Mouse (Mus musculus) MEL (cell line): ENCODE results near the gene Dram1. TPM values are rescaled to one million over a fixed set of nuclear protein-coding genes. Genes with fewer than 3 reads are reported as not detected.

Source experiments
- DNase-seq: peaks from one replicate; pipeline ENCODE4 v3.0.0; 2011; ENCODE audit warnings: low read depth, low spot score
- H3K27ac ChIP-seq: 2 replicates; pipeline ENCODE4 v1.5.1; 2012; ENCODE audit warnings: low read depth, mild to moderate bottlenecking, control low read depth, low read length, moderate library complexity; ENCODE audit not compliant: control insufficient read depth
- H3K27me3 ChIP-seq, 2 experiments: fragments of 150-350 bp in 1 of 2; sonication (generic) in 1 of 2; 2 replicates each; pipeline ENCODE4 v1.6.1; 2012; ENCODE audit warnings: low read length in 2 of 2, mild to moderate bottlenecking in 2 of 2, improper control_type of control experiment in 1 of 2, moderate library complexity in 1 of 2; ENCODE audit not compliant: insufficient read depth in 2 of 2, control insufficient read depth in 1 of 2
- H3K36me3 ChIP-seq, 2 experiments: 2 replicates each; pipeline ENCODE4 v1.6.1; 2012 to 2014; ENCODE audit warnings: low read length in 2 of 2, improper control_type of control experiment in 1 of 2, inconsistent platforms in 1 of 2, mild to moderate bottlenecking in 1 of 2; ENCODE audit not compliant: insufficient read depth in 2 of 2, control insufficient read depth in 1 of 2
- H3K4me1 ChIP-seq, 2 experiments: fragments of 150-350 bp in 1 of 2; sonication (generic) in 1 of 2; 2 replicates each; pipeline ENCODE4 v1.6.1; 2012; ENCODE audit warnings: low read length in 2 of 2, improper control_type of control experiment in 1 of 2, mild to moderate bottlenecking in 1 of 2; ENCODE audit not compliant: insufficient read depth in 2 of 2, control insufficient read depth in 1 of 2
- H3K4me3 ChIP-seq, 2 experiments: fragments of 150-350 bp in 1 of 2; sonication (generic) in 1 of 2; 2 replicates each; pipeline ENCODE4 v1.5.1; 2012; ENCODE audit warnings: low read depth in 2 of 2, low read length in 2 of 2, mild to moderate bottlenecking in 2 of 2, moderate library complexity in 2 of 2, control low read depth in 1 of 2, improper control_type of control experiment in 1 of 2; ENCODE audit not compliant: control insufficient read depth in 1 of 2, insufficient read depth in 1 of 2
- H3K79me2 ChIP-seq: 2 replicates; pipeline ENCODE4 v1.6.1; 2012; ENCODE audit warnings: mild to moderate bottlenecking, low read length, moderate library complexity; ENCODE audit not compliant: control insufficient read depth, poor library complexity, insufficient read depth
- H3K9ac ChIP-seq: 2 replicates; pipeline ENCODE4 v1.6.1; 2012; ENCODE audit warnings: low read depth, mild to moderate bottlenecking, control low read depth, low read length, moderate library complexity; ENCODE audit not compliant: control insufficient read depth, poor library complexity, severe bottlenecking
- H3K9me3 ChIP-seq: fragments of 150-350 bp; sonication (generic); replicated peaks from 2 replicates; pipeline ENCODE4 v1.6.1; 2012; ENCODE audit warnings: mild to moderate bottlenecking, low read length, improper control_type of control experiment, moderate library complexity; ENCODE audit not compliant: insufficient read depth
- BHLHE40 ChIP-seq: IDR thresholded peaks from 2 replicates; pipeline ENCODE4 v1.6.1; 2012; ENCODE audit warnings: low read depth, mild to moderate bottlenecking, inconsistent platforms, low read length, improper control_type of control experiment, borderline replicate concordance
- CHD2 ChIP-seq: IDR thresholded peaks from 2 replicates; pipeline ENCODE4 v1.6.1; 2011; ENCODE audit warnings: low read length, improper control_type of control experiment
- CTCF ChIP-seq, 3 experiments: IDR thresholded peaks in 2 of 3; conservative IDR thresholded peaks in 1 of 3; 2 replicates each; pipeline ENCODE4 v1.5.1; 2011 to 2012; ENCODE audit warnings: low read length in 3 of 3, low read depth in 2 of 3, mild to moderate bottlenecking in 2 of 3, improper control_type of control experiment in 1 of 3, inconsistent platforms in 1 of 3, mixed read lengths in 1 of 3, moderate library complexity in 1 of 3; ENCODE audit not compliant: control insufficient read depth in 1 of 3, insufficient read depth in 1 of 3, poor library complexity in 1 of 3, severe bottlenecking in 1 of 3
- E2F4 ChIP-seq: IDR thresholded peaks from 2 replicates; pipeline ENCODE4 v1.6.1; 2011; ENCODE audit warnings: low read depth, low read length, improper control_type of control experiment, borderline replicate concordance
- GATA1 ChIP-seq: IDR thresholded peaks from 2 replicates; pipeline ENCODE4 v1.6.1; 2011; ENCODE audit warnings: low read depth, low read length, improper control_type of control experiment
- HCFC1 ChIP-seq: IDR thresholded peaks from 2 replicates; pipeline ENCODE4 v1.6.1; 2012; ENCODE audit warnings: low read depth, mild to moderate bottlenecking, inconsistent platforms, low read length, improper control_type of control experiment, moderate library complexity
- JUND ChIP-seq: IDR thresholded peaks from 2 replicates; pipeline ENCODE4 v1.6.1; 2011; ENCODE audit warnings: low read depth, mild to moderate bottlenecking, improper control_type of control experiment, low read length
- KAT2A ChIP-seq: conservative IDR thresholded peaks from 2 replicates; pipeline ENCODE4 v1.6.1; 2012; ENCODE audit warnings: low read depth, low read length, improper control_type of control experiment, inconsistent platforms
- MAZ ChIP-seq: IDR thresholded peaks from 2 replicates; pipeline ENCODE4 v1.6.1; 2012; ENCODE audit warnings: low read depth, mild to moderate bottlenecking, inconsistent platforms, low read length, improper control_type of control experiment
- MEF2A ChIP-seq: IDR thresholded peaks from 2 replicates; pipeline ENCODE4 v1.6.1; 2014; ENCODE audit warnings: low read depth, mild to moderate bottlenecking, inconsistent platforms, low read length, improper control_type of control experiment; ENCODE audit not compliant: poor library complexity, insufficient replicate concordance, severe bottlenecking; ENCODE audit errors: extremely low read depth
- MXI1 ChIP-seq: IDR thresholded peaks from 2 replicates; pipeline ENCODE4 v1.6.1; 2011; ENCODE audit warnings: mild to moderate bottlenecking, low read depth, low read length, improper control_type of control experiment
- MYB ChIP-seq: IDR thresholded peaks from 2 replicates; pipeline ENCODE4 v1.6.1; 2011; ENCODE audit warnings: mild to moderate bottlenecking, low read depth, low read length, improper control_type of control experiment
- NELFE ChIP-seq: IDR thresholded peaks from 2 replicates; pipeline ENCODE4 v1.6.1; 2011; ENCODE audit warnings: low read depth, low read length, improper control_type of control experiment
- NRF1 ChIP-seq: IDR thresholded peaks from 2 replicates; pipeline ENCODE4 v1.6.1; 2014; ENCODE audit warnings: low read depth, mild to moderate bottlenecking, inconsistent platforms, low read length, improper control_type of control experiment, moderate library complexity; ENCODE audit not compliant: poor library complexity, insufficient read depth, severe bottlenecking
- POLR2AphosphoS5 ChIP-seq: IDR thresholded peaks from 2 replicates; pipeline ENCODE4 v1.6.1; 2012; ENCODE audit warnings: low read depth, borderline replicate concordance, mild to moderate bottlenecking, inconsistent platforms, low read length, moderate library complexity, mixed read lengths
- RAD21 ChIP-seq: IDR thresholded peaks from 2 replicates; pipeline ENCODE4 v1.6.1; 2011; ENCODE audit warnings: mild to moderate bottlenecking, low read depth, low read length, improper control_type of control experiment
- RCOR1 ChIP-seq: IDR thresholded peaks from 2 replicates; pipeline ENCODE4 v1.6.1; 2012; ENCODE audit warnings: low read depth, mild to moderate bottlenecking, inconsistent platforms, low read length, improper control_type of control experiment
- SMC3 ChIP-seq: IDR thresholded peaks from 2 replicates; pipeline ENCODE4 v1.6.1; 2011; ENCODE audit warnings: low read depth, low read length, improper control_type of control experiment
- TAL1 ChIP-seq: IDR thresholded peaks from 2 replicates; pipeline ENCODE4 v1.6.1; 2012; ENCODE audit warnings: mild to moderate bottlenecking, inconsistent platforms, low read length, moderate library complexity, mixed read lengths
- TCF12 ChIP-seq: IDR thresholded peaks from 2 replicates; pipeline ENCODE4 v1.6.1; 2014; ENCODE audit warnings: low read depth, mild to moderate bottlenecking, inconsistent platforms, low read length, improper control_type of control experiment, moderate library complexity
- UBTF ChIP-seq: IDR thresholded peaks from 2 replicates; pipeline ENCODE4 v1.6.1; 2012; ENCODE audit warnings: low read depth, mild to moderate bottlenecking, inconsistent platforms, low read length, improper control_type of control experiment, moderate library complexity, borderline replicate concordance; ENCODE audit not compliant: insufficient read depth
- USF1 ChIP-seq: IDR thresholded peaks from 2 replicates; pipeline ENCODE4 v1.6.1; 2014; ENCODE audit warnings: low read depth, mild to moderate bottlenecking, inconsistent platforms, low read length, improper control_type of control experiment, moderate library complexity
- USF2 ChIP-seq, 2 experiments: IDR thresholded peaks; 2 replicates each; pipeline ENCODE4 v1.6.1; 2011 to 2012; ENCODE audit warnings: improper control_type of control experiment in 2 of 2, low read length in 2 of 2, borderline replicate concordance in 1 of 2, inconsistent platforms in 1 of 2, low read depth in 1 of 2, mild to moderate bottlenecking in 1 of 2; ENCODE audit not compliant: insufficient read depth in 1 of 2
- ZC3H11A ChIP-seq: IDR thresholded peaks from 2 replicates; pipeline ENCODE4 v1.6.1; 2012; ENCODE audit warnings: low read depth, mild to moderate bottlenecking, inconsistent platforms, low read length, improper control_type of control experiment
- ZKSCAN1 ChIP-seq: IDR thresholded peaks from 2 replicates; pipeline ENCODE4 v1.6.1; 2012; ENCODE audit warnings: low read depth, mild to moderate bottlenecking, inconsistent platforms, low read length, improper control_type of control experiment, moderate library complexity
- ZMIZ1 ChIP-seq: IDR thresholded peaks from 2 replicates; pipeline ENCODE4 v1.6.1; 2012; ENCODE audit warnings: low read depth, mild to moderate bottlenecking, inconsistent platforms, low read length, improper control_type of control experiment, moderate library complexity
- ZNF384 ChIP-seq: IDR thresholded peaks from 2 replicates; pipeline ENCODE4 v1.6.1; 2012; ENCODE audit warnings: low read depth, mild to moderate bottlenecking, inconsistent platforms, low read length, improper control_type of control experiment
- polyA plus RNA-seq, 2 experiments: library from polyadenylated mRNA; stranded (reverse) in 1 of 2; unstranded in 1 of 2; fragments of >175 nt in 1 of 2; fragments of >200 nt in 1 of 2; gene quantifications; 2 replicates each; pipeline versions ENCODE4 v1.2.1 to v1.2.4; 2012; ENCODE audit warnings: low replicate concordance in 2 of 2, low read depth in 1 of 2; ENCODE audit not compliant: insufficient read length in 2 of 2, insufficient read depth in 1 of 2, missing spikeins in 1 of 2
- total RNA-seq: library from RNA; depleted of rRNA; stranded (reverse); fragments of 300-350 nt; gene quantifications from 2 replicates; pipeline ENCODE4 v1.2.3, GENCODE M21; 2012

Dram1 gene
- total and polyA plus RNA-seq, 3 experiments: 0.17 TPM; not detected in 2

DNA sequence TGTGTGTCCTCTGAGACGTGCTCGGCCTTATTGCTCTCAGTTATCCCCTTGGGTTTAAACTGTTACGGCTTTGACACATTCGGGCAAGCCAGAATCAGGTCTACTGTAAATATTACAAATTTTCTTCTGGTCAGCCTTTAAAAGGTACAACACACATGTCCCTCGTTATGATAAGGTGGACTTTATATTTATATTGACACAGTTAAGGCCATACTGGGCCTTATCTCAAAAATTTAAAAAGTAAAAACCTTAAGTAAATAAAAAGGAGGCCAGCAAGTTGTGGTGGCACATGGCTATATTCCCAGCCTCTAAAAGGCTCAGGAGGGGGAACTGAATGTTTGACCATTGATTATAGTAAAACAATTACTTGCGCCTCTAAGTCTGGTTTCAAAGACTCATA lies 37.5 kb downstream of the Dram1 start:
- Histone ChIP-seq H3K9me3 (no peaks in the 10 kb centered on the region), H3K79me2 (no peaks in the 10 kb centered on the region), H3K36me3 (no peaks in the 10 kb centered on the region), H3K27me3 (0 out of 4 replicates have a peak, but pooled peaks cover 0 to 2% of the 10 kb centered on the region in 2 experiments), H3K4me1 (peaks cover 0 to 4% of the 10 kb centered on the region in 2 experiments; a peak in 1 of 4 replicates), H3K27ac (no peak overlapping the region), H3K9ac (no peak overlapping the region), H3K4me3 (no peak overlapping the region)
- DNase-seq: no peak
- no peak for TF ChIP-seq JUND
- no peak for TF ChIP-seq ZMIZ1
- no peak for TF ChIP-seq TCF12
- no peak for TF ChIP-seq CTCF (IDR thresholded peaks at IDR 0.05 in 2 of 3, conservative IDR thresholded peaks at IDR 0.05 in 1 of 3; ENCODE audit: control insufficient read depth in 1 of 3, insufficient read depth in 1 of 3, low read depth in 2 of 3, low read length in 3 of 3, poor library complexity in 1 of 3, severe bottlenecking in 1 of 3)
- no peak for TF ChIP-seq MEF2A
- TF ChIP-seq NRF1: no peak
- no peak for TF ChIP-seq TAL1
- no peak for TF ChIP-seq MXI1
- no peak for TF ChIP-seq RCOR1
- TF ChIP-seq MYB: no peak
- TF ChIP-seq E2F4: no peak
- no peak for TF ChIP-seq POLR2AphosphoS5
- no peak for TF ChIP-seq CHD2
- no peak for TF ChIP-seq NELFE
- no peak for TF ChIP-seq GATA1
- TF ChIP-seq HCFC1: no peak

DNA sequence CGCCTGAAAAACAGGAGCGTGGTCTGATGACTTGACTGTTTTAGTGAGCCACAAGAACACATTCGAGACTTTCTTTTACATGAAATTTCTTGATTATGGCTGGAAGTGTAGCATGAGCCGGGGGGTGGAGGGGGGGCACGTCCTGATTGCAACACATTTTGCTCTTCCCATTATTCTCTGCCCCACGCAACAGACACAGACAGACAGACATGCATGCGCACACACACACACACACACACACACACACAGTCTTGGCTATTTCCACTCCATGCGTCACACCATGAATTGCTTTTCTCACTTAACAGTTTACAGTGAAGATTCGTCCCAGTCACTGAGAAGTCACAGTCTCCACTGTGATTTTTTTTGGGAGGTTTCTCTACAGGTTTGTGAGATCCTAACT lies 38.2 kb downstream of the Dram1 start:
- DNase-seq: no peak
- Histone ChIP-seq H3K27ac (no peak overlapping the region), H3K9ac (no peak overlapping the region), H3K9me3 (no peaks in the 10 kb centered on the region), H3K4me3 (no peak overlapping the region), H3K27me3 (0 out of 4 replicates have a peak, but pooled peaks cover 0 to 2% of the 10 kb centered on the region in 2 experiments), H3K36me3 (no peaks in the 10 kb centered on the region), H3K4me1 (peaks cover 0 to 4% of the 10 kb centered on the region in 2 experiments; a peak in 1 of 4 replicates), H3K79me2 (no peaks in the 10 kb centered on the region)
- no peak for TF ChIP-seq ZMIZ1
- no peak for TF ChIP-seq SMC3
- TF ChIP-seq RCOR1: no peak
- no peak for TF ChIP-seq USF2 (IDR thresholded peaks at IDR 0.05; ENCODE audit: borderline replicate concordance in 1 of 2, insufficient read depth in 1 of 2, low read depth in 1 of 2, low read length in 2 of 2)
- TF ChIP-seq TCF12: no peak
- no peak for TF ChIP-seq UBTF
- no peak for TF ChIP-seq ZKSCAN1
- TF ChIP-seq HCFC1: no peak
- no peak for TF ChIP-seq ZNF384
- TF ChIP-seq USF1: no peak
- TF ChIP-seq RAD21: no peak
- no peak for TF ChIP-seq MXI1
- no peak for TF ChIP-seq E2F4
- TF ChIP-seq ZC3H11A: no peak
- no peak for TF ChIP-seq JUND
- TF ChIP-seq NELFE: no peak
- no peak for TF ChIP-seq KAT2A
- no peak for TF ChIP-seq BHLHE40
- TF ChIP-seq NRF1: no peak
- TF ChIP-seq MAZ: no peak
